Mouse (Mus musculus): ENCODE measurements around the gene Ncl.
"Not testable (repeated sequence)": the region's sequence is repeated elsewhere in the genome, so short reads cannot be mapped to it uniquely, and the experiment has no call there.

Ncl gene

DNA sequence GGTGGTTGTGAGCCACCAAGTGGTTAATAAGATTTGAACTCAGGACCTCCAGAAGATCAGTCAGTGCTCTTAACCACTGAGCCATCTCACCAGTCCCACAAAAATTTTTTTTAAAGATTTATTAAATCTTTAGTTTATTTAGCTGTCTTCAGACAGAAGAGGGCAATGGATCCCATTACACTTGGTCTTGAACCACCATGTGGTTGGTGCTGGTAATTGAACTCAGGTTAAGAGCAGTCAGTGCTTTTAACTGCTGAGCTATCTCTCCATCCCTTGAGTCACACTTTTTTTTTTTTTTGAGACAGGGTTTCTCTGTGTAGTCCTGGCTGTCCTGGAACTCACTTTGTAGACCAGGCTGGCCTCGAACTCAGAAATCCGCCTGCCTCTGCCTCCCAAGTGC lies 18.1 kb downstream of the Ncl start:
- in situ Hi-C loops (cut with MboI; ENCODE audit: low pct_unique_long_range_greater_than_20kb in 1 of 2, low sequenced_read_pairs in 2 of 2, unreplicated experiment in 1 of 2), result not testable (repeated sequence)

DNA sequence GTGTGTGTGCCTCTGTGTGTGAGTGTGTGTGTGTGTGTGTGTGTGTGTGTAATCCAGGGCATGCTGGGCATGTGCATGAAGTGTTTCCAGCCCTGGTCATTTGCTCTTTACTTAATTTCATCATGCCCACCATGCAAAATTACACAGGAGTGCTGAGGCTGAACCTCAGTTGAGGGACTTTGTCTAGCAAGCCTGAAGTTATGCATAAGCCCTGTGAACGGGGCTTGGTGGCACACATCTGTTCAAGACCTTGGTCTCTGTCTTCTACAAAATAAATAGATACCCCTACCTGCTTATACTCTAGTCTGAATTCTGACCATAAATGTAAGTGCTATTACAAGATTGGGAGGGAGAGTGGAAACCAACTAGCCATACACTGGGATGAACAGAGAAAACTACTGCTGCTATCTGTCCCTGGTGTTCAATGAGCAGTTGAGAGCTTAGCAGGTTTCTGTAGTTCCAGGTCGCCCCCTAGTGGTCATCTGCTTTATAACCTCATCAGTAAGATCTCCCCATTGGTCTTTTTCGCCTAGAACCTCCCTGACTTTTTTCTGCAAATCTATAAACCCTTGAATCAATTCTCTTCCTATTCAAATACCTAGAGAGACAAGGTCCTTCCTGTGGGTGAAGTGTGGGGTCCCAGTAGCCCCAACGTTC lies 19.9 kb downstream of the Ncl start:
- in situ Hi-C loops (cut with MboI; ENCODE audit: low pct_unique_long_range_greater_than_20kb in 1 of 2, low sequenced_read_pairs in 2 of 2, unreplicated experiment in 1 of 2), result loop anchor here (5.0 to 10.0 kb wide), 2 partner anchors 124 to 157 kb away; no protein-coding TSS in a partner anchor

DNA sequence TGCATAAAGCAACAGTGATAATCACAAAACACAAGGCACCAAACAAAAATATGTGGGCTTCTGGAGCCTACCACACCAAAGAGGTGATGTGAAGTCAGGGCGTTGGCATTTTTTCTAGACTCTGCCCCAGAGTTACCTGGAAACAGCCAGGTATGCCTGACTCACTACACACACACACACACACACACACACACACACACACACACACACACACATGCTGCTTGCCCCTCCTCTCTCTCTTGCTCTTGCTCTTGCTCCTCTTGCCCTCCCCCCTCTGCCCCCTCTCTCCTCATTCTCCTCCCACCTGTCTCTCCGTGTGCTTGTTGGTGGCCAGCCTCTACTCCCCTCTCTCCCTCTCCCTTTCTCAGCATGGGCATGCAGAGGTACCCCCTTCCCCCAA lies 22.9 kb downstream of the Ncl start:
- in situ Hi-C loops (cut with MboI; ENCODE audit: low pct_unique_long_range_greater_than_20kb in 1 of 2, low sequenced_read_pairs in 2 of 2, unreplicated experiment in 1 of 2), result loop anchor here (5.0 to 10.0 kb wide), 2 partner anchors 122 to 154 kb away; no protein-coding TSS in a partner anchor

DNA sequence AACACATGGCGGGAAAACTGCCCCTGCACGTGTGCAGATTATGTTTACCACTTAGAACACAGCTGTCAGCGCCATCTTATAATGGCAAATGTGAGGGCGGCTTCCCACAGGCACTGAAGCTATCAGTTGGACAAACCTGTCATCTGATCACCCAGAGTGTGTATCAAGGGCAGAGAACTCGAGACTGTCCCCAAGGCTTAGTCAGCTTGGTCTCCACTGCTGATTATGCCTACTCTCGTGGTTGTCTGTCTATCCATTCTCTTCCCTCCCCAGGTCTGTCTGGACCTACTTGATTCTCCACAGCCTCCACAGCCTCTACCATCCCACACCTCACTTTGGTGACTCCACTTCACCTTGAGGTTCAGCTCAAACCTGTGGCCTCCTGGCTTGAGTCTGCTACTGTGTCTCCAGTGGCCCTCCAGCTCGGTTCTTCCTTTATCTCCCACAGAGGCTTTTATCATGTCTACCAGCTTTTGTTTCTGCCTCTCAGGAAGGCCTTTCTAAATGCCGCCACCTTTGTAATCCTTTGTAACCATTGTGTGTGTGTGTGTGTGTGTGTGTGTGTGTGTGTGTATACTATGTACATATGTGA lies 38.3 kb downstream of the Ncl start:
- in situ Hi-C loops (cut with MboI; ENCODE audit: low pct_unique_long_range_greater_than_20kb in 1 of 2, low sequenced_read_pairs in 2 of 2, unreplicated experiment in 1 of 2), result no loop called here

DNA sequence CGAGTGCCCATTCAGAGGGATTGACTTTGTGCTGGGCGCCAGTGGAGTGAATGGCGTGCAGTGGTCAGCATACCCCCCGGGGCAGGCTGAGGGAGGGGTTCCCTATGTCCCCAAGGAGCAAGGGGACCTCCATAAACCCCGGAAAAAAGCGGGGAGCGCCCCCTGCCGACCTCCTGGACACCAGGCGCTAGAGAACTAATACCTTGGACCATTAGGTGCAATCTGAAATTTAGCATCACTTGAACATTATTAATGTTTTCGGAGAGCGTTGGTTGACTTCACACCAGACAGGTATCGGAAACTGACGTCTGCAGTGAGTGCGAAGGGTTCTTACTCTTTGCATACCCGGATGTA lies 45.5 kb downstream of the Ncl start:
- in situ Hi-C loops (cut with MboI; ENCODE audit: low pct_unique_long_range_greater_than_20kb in 1 of 2, low sequenced_read_pairs in 2 of 2, unreplicated experiment in 1 of 2), result no loop called here

DNA sequence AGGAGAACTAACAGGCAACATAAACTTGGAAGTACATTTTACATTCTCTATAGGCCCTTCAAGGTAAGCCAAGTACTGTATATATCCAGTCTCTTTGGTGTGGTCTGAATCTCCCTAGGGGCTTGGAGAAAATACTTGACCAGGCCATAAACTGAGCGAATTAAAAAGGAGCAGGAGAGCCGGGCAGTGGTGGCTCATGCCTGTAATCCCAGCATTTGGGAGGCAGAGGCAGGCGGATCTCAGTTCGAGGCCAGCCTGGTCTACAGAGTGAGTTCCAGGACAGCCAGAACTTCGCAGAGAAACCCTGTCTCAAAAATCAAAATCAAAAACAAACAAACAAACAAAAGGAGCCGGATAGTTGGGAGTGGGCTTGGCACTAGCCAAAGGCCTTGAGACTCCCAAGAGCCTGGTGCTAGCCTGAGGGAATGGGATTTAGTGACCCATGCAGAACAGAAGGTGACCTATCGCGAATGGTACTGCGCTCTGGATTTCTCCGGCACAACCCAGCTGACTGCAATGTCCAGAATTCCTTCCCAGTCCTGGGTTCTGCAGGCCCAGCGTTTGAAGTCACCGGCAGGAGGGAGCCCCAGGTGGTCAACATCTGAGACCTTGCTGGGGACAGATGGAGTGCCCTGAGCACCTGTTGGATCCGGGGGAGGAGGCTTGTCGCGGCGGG lies 46.0 kb downstream of the Ncl start:
- in situ Hi-C loops (cut with MboI; ENCODE audit: low pct_unique_long_range_greater_than_20kb in 1 of 2, low sequenced_read_pairs in 2 of 2, unreplicated experiment in 1 of 2), result no loop called here

DNA sequence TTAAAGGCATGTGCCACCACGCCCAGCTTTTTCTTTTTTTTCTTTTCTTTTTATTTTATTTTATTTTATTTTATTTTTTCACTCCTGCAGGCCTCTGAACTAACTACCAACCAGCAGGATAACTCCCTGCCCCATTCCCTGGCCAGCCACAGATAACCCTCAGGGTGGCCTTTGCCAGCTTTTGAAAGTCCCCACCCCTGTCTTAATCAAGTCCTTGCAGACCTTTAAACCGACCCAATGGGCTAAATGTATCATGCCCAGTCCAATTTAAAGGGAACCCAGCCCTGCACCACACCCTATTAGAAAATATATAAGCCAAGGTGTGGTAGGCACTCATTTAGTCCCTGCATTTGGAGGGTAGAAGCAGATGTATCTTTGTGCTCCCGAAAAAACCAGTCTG lies 46.9 kb downstream of the Ncl start:
- in situ Hi-C loops (cut with MboI; ENCODE audit: low pct_unique_long_range_greater_than_20kb in 1 of 2, low sequenced_read_pairs in 2 of 2, unreplicated experiment in 1 of 2), result no loop called here

DNA sequence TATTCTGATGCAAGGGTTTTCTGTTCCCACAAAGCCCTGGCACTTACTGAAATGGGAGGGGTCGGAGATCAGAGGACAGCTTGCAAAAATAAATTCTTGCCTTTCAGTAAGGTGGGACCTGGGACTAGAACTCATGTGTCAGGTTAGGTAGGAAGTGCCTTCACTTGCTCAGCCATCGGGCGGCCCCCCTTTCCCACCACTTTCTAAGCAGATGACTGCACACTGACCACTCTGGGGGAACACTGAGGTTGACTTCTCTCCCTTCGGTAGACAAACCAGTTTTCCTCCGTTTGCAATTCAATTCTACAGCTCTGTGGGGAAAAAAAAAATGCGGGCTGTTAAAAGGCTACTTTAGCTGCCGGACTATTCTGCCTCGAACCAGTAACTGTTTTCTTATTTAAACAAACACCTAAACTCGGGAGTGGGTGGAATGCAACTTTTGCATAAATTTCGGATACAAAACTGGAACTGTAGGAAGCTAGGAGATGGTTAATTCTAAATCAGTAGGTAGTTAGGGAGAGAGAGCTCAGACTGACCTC lies 47.7 kb downstream of the Ncl start:
- in situ Hi-C loops (cut with MboI; ENCODE audit: low pct_unique_long_range_greater_than_20kb in 1 of 2, low sequenced_read_pairs in 2 of 2, unreplicated experiment in 1 of 2), result no loop called here

DNA sequence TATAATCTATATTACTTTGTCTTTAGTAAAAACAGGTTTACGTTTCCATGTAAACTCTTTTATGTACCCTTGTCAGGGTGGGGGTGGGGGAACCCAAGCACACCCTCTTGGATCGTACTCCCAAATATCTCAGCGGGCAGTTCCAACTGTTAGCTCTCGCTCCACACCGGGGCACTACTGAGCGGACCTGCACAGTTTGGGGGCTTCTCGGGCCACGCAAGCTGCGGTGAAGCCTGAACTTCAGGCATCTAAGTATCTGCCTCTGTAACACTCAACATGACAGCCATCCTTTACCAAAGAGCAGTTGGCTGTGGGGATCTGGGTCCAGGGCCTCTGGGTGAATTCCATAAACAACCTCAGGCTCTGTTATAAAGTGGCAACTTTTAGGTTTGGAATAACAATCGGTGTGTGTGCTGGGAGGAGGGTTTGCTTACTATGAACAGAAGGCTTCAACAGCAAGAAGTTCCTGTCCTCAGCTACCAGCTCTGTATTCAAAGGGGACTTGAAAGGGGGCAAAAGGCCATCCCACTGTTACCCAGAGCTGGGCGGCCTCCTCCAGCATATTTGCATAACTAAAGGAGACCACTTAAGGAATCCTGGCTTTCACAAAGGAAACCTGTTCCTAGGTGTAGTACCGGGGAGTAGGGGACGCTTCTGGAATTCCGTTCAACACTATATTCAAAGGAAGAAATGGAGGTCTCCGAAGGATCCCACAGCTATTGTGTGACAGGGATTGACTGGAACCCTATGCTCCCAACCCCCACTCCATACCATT lies 48.5 kb downstream of the Ncl start:
- in situ Hi-C loops (cut with MboI; ENCODE audit: low pct_unique_long_range_greater_than_20kb in 1 of 2, low sequenced_read_pairs in 2 of 2, unreplicated experiment in 1 of 2), result no loop called here

DNA sequence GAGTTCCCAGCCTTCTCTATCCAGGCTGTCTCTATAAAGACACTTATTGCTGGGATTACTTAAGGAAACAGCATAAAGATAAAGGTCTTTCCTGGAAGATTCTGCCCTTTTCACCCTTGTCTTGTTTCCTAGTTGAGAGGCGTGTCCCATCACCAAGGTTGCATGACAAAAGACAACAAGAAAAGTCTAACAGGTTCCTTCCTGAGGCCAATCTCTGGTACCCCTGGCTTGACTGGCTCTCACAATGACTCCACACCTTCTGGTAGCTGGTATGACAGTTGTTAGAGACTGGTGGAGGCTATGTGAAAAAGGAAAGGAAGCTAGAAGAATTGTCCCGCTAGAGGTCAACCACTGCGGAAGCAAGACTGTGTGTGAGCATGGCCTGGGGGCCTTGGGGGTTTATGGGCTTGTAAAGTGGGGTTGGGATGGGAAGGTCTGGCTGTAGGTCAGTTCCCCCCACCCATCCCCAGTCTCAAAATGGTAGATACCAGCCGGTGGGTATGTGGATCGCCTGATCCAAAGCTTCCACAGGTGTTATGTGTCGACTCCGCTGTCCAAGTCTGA lies 49.8 kb downstream of the Ncl start:
- in situ Hi-C loops (cut with MboI; ENCODE audit: low pct_unique_long_range_greater_than_20kb in 1 of 2, low sequenced_read_pairs in 2 of 2, unreplicated experiment in 1 of 2), result no loop called here

DNA sequence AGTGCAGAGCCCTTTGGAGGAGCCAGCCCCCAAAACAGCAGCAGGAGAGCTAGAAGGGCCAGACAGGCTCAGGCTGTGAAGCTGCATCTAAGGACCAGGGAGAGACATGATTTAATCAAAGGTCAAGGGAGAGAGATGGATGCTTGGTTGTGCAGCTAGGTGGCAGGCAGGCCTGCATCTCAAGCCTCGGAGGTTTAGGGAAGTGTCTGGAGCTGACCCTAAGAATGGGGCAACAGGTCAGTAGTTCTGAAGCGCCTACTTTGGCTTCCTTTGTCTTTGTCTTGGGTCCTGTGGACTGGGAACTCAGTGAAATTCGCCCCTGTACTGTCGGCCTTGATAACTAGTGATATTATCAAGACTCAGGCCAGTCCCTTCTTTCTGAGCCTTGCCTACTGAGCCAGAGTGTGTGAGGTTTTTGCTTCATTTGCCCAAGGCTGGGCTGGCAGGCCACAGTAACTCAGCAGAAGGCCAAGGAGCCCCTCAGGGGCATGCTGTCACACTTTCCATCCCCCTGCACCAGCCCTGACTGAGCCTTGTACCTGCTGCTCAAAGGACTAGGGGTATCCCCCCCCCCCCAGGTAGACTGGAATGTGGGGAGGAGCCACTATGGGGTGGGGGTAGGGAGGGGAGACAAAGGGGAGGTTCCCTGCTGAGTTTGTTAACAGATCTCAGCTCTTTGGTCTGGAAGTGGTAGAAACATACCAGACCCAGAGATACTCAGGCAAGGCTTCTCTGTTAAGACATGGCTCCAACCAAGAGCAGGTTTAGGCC lies 51.1 kb downstream of the Ncl start:
- in situ Hi-C loops (cut with MboI; ENCODE audit: low pct_unique_long_range_greater_than_20kb in 1 of 2, low sequenced_read_pairs in 2 of 2, unreplicated experiment in 1 of 2), result no loop called here

DNA sequence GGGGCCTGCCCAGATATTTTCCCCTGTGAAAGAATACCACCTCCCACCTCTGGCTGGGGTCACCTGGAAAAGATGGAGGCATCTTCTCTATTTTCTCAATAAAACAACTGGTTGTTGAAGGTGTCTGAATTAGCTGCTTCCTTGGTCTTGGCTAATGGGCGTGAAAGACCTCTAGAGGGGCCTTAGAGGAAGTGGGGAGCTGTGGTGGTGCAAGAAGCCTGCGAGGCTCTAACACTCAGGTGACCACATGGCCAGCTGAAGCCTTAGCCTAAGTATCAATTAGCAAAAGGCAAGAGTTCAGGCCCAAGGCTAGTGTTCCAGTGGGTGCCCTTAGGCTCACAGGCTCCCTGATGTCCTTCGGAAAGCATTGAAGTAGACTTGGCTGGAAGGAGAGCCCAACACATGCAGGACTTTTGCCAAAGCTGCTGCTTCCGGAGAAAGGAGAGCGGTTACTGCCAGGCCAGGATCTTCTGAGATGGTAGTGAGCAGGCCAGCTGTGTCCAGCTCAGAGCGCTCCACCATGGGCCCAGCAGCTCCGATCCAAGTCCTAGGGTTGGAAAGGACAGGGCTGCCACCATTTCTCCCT lies 51.9 kb downstream of the Ncl start:
- in situ Hi-C loops (cut with MboI; ENCODE audit: low pct_unique_long_range_greater_than_20kb in 1 of 2, low sequenced_read_pairs in 2 of 2, unreplicated experiment in 1 of 2), result no loop called here

DNA sequence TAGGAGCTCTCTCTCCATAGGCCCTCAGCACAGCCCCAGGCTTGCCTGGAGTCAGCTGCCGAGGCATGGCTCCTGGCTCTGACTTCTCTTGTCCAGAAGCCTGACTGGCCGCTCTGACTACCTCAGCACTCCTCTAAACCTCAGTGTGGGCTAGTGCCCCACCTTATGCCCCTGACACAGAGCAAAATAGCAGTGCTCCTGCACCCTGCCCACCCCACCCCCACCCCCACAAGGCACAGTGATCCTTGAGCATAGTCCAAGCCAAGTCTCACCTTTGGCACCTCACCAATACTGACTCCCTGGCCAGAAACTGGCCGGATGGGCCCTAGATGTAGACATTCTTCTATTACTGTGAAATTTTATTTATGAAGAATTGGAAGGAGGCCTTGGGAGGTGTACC lies 52.5 kb downstream of the Ncl start:
- in situ Hi-C loops (cut with MboI; ENCODE audit: low pct_unique_long_range_greater_than_20kb in 1 of 2, low sequenced_read_pairs in 2 of 2, unreplicated experiment in 1 of 2), result no loop called here

DNA sequence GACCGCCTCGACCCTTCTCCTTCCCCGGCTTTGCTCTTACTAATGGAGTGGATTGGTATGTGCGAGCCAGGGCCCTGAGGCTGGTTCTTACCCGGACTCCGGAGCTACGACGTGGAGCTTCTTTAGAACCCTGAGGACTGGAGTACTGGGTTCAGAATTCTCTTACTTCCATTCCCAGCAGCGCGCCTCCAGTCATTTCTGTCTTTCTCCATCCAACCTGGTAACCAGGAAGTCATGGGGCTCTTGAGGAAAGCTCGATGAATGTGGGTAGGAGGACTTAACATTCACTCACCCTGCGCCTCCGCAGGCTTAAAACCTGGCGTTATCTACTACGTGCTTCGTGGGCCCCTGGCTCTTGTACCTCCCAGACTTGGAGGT lies 55.3 kb downstream of the Ncl start:
- in situ Hi-C loops (cut with MboI; ENCODE audit: low pct_unique_long_range_greater_than_20kb in 1 of 2, low sequenced_read_pairs in 2 of 2, unreplicated experiment in 1 of 2), result no loop called here

DNA sequence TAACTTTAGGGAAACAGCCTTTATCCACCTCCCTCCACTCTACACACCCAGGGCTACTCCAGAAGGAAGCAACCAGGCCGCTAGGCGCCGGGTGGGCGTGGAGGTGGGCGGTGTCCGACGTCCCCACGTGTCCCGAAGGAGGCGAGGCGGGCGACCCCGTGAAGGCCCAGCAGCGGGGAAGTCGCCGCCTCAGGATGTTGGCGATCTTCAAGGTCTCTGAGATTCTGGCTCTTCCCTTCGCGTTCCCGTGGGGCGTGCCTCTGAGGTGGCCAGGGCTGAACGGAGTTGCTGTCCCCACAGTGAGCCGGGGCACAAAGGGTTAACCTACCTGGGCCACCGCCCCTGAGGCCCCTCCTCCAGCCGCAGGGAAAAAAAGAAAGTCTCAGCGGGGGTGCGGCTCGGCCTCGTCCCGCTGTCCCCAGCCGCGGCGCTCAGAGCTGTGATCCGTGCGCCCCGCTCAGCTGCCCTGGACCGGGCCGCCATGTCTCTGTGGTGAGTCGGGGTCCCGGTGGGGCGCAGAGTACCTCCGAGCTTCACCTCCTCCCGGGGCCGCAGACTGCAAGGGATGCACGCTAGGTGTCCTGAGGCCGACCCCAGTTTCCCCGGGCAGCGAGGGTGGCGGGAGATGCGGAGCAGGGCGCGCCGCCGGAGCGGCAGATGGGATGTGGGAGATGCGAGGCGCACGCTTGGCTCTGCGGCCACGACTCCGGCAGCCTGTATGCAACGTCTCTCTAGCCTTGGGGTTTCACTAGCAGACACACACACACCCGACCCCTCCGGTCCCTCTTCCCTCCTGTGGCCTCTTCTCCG lies 55.9 kb downstream of the Ncl start:
- in situ Hi-C loops (cut with MboI; ENCODE audit: low pct_unique_long_range_greater_than_20kb in 1 of 2, low sequenced_read_pairs in 2 of 2, unreplicated experiment in 1 of 2), result no loop called here

DNA sequence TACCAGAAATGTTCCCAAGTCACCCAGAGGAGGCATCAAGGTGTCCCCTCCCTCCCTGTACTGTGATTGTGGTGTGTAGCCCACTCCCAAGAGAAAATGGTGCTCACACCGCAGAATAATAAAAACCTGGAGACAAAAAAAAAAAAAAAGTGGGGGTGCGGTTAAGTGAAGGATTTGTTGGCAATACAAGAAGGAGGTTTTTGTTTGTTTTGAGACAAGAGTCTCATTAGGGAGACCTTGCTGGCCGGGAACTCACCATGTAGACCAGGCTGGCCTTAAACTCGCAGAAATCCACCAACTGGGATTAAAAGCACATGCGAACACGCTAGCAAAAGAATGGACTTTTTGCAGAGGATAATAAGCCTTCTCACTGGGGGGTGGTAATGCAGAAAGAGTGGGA lies 56.7 kb downstream of the Ncl start, which contains the start of gene B3gnt7:
Gene B3gnt7 (plus strand): TSS at position 301 of the 400 bp plus-strand sequence.
- in situ Hi-C loops (cut with MboI; ENCODE audit: low pct_unique_long_range_greater_than_20kb in 1 of 2, low sequenced_read_pairs in 2 of 2, unreplicated experiment in 1 of 2), result no loop called here
